Mouse (Mus musculus) stomach, embryonic 16.5 days (tissue): ENCODE measurements around the gene Nipbl. TPM values are rescaled to one million over a fixed set of nuclear protein-coding genes. Genes with fewer than 3 reads are reported as not detected.

Source experiments
- ATAC-seq: fragments of 200-750 bp; cut with Nextera tagmentation; 2 replicates; pipeline ENCODE4 v1.8.0; 2017; ENCODE audit warnings: moderate number of reproducible peaks, moderate TSS enrichment; ENCODE audit not compliant: insufficient read depth, low FRiP score
- H3K27ac ChIP-seq: fragments of 300-500 bp; sonication (generic); 2 replicates; pipeline ENCODE4 v1.5.1; 2014; ENCODE audit warnings: low read length
- H3K27me3 ChIP-seq: fragments of 300-500 bp; sonication (generic); 2 replicates; pipeline ENCODE4 v1.6.1; 2014; ENCODE audit warnings: low read length, control low read depth, mixed read lengths; ENCODE audit not compliant: control insufficient read depth, insufficient read depth
- H3K36me3 ChIP-seq: fragments of 300-500 bp; sonication (generic); 2 replicates; pipeline ENCODE4 v1.6.1; 2014; ENCODE audit warnings: low read length; ENCODE audit not compliant: control insufficient read depth, insufficient read depth
- H3K4me1 ChIP-seq: fragments of 300-500 bp; sonication (generic); 2 replicates; pipeline ENCODE4 v1.6.1; 2014; ENCODE audit warnings: low read length, control low read depth, mixed read lengths; ENCODE audit not compliant: control insufficient read depth, insufficient read depth
- H3K4me2 ChIP-seq: fragments of 300-500 bp; sonication (generic); 2 replicates; pipeline ENCODE4 v1.6.1; 2014; ENCODE audit warnings: low read depth, low read length, mixed read lengths
- H3K4me3 ChIP-seq: fragments of 300-500 bp; sonication (generic); replicated peaks from 2 replicates; pipeline ENCODE4 v1.5.1; 2014; ENCODE audit warnings: mild to moderate bottlenecking, low read length
- H3K9ac ChIP-seq: fragments of 300-500 bp; sonication (generic); 2 replicates; pipeline ENCODE4 v1.6.1; 2014; ENCODE audit warnings: low read length
- H3K9me3 ChIP-seq: fragments of 300-500 bp; sonication (generic); replicated peaks from 2 replicates; pipeline ENCODE4 v1.6.1; 2016; ENCODE audit warnings: low read length, control low read depth; ENCODE audit not compliant: control insufficient read depth
- WGBS: fragments of 180-500 bp; shearing (Covaris S2); extraction: QIAGEN DNeasy Blood & Tissue Kit; methylation state at CpG from one replicate; pipeline ENCODE4 v1.1.7; 2014; 5-methylcytosine and 5-hydroxymethylcytosine counted together
- polyA plus RNA-seq: library from polyadenylated mRNA; unstranded; fragments of >200 nt; fragmentation: Nextera tagmentation; extraction: Ambion mirVana; gene quantifications from 2 replicates; pipeline ENCODE4 v1.2.1, GENCODE M21; 2015

Gene Nipbl
- polyA plus RNA-seq, 1 experiment from 2014 or later: 15.7 TPM

DNA sequence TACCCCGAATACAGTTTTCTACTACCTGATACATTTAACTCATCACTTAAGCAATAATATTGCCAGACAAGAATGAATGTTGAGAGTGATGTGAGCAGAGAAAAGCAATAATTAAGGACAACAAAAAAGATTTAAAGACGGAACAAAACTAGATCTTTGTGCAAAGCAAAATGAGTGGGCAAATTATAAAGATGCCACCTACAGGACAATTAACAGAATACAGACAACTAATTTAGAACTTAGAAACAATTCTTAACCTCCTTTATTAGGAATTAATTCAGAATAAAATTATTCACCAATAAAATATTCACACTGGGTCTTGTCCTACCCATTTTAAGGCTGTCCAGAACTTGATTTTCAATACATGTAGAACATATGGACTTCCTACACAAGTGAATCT, 38.0 kb downstream of the Nipbl start:
- WGBS: 95% methylated on average over 2 of the region's 2 CpGs
- no peak for ATAC-seq

DNA sequence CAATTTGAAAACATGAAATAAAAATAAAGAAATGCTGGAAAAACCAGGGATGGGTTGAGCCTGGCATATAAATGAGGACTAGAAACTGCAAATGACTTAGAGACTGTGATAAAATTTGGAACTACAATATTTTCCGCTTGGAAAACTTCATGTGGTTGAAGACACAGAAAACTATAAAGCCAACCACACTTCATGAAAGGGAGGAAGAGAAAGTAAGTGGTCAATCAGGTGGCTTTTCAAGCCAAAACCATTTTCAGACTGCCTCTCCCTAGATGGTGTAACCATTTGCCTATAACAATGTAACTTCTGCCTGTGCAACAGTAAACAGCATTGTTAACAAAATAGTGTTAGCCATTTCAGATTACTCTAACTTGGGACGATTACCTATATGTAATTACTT, 41.7 kb downstream of the Nipbl start:
- H3K9me3 ChIP-seq: no peaks in the 10 kb centered on the region
- ATAC-seq: no peak
- H3K4me3 ChIP-seq: no peak overlapping the region
- no peak overlapping the region for H3K4me2 ChIP-seq
- H3K9ac ChIP-seq: no peak overlapping the region
- H3K36me3 ChIP-seq: no peaks in the 10 kb centered on the region
- no peaks in the 10 kb centered on the region for H3K27me3 ChIP-seq
- H3K4me1 ChIP-seq: no peaks in the 10 kb centered on the region
- H3K27ac ChIP-seq: no peak overlapping the region
- 86% methylated on average over 2 of the region's 2 CpGs for WGBS

More for the DNA sequence above, 38.0 kb downstream of the Nipbl start:
- Histone ChIP-seq H3K36me3 (no peaks in the 10 kb centered on the region), H3K4me2 (no peak overlapping the region), H3K27ac (no peak overlapping the region), H3K27me3 (no peaks in the 10 kb centered on the region), H3K9me3 (no peaks in the 10 kb centered on the region), H3K4me3 (no peak overlapping the region), H3K9ac (no peak overlapping the region), H3K4me1 (no peaks in the 10 kb centered on the region)

DNA sequence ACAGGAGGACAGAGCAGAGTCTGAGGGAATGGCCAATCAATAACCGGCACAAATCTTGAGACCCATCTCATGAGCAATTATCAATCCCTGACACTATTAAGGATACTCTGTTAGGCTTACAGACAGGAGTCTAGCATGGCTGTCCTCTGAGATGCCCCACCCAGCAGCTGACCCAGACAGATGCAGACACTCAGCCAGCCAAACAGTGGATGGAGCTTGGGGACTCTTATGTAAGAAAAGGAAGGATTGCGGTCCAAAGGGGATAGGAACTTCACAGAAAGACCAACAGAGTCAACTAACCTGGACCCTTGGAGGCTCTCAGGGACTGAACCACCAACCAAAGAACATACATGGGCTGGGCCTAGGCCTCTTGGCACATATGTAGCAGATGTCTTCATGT, 42.7 kb downstream of the Nipbl start:
- Histone ChIP-seq H3K4me2 (no peak overlapping the region), H3K9ac (no peak overlapping the region), H3K4me1 (no peaks in the 10 kb centered on the region), H3K27me3 (no peaks in the 10 kb centered on the region), H3K36me3 (no peaks in the 10 kb centered on the region), H3K27ac (no peak overlapping the region), H3K4me3 (no peak overlapping the region), H3K9me3 (no peaks in the 10 kb centered on the region)
- 94% methylated on average over 2 of the region's 2 CpGs for WGBS
- ATAC-seq: no peak

DNA sequence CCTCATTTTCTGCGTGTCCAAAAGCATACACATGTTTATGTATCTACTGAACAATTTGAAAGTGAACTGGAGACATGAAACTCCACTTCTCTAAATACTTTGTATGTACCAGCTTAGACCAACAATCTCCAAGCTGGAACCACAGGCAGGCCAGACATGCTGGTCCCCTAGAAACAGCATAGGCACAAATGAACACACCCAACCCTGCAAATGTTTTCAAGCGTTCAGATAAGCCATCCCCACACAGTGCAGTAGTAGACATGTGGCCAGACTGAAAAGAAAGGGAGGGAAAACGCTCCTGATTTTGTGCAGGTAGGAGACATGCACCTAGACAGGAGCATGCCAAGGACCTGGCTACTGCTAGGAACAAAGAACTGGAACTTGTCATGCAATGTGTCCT, 52.5 kb downstream of the Nipbl start:
- Histone ChIP-seq H3K4me3 (no peak overlapping the region), H3K27me3 (no peaks in the 10 kb centered on the region), H3K9me3 (no peaks in the 10 kb centered on the region; the same call in 1 of the 2 replicates), H3K4me1 (no peaks in the 10 kb centered on the region), H3K9ac (no peak overlapping the region), H3K4me2 (no peak overlapping the region), H3K36me3 (no peaks in the 10 kb centered on the region), H3K27ac (no peak overlapping the region)
- no peak for ATAC-seq
- 67% methylated on average over 3 of the region's 3 CpGs for WGBS

DNA sequence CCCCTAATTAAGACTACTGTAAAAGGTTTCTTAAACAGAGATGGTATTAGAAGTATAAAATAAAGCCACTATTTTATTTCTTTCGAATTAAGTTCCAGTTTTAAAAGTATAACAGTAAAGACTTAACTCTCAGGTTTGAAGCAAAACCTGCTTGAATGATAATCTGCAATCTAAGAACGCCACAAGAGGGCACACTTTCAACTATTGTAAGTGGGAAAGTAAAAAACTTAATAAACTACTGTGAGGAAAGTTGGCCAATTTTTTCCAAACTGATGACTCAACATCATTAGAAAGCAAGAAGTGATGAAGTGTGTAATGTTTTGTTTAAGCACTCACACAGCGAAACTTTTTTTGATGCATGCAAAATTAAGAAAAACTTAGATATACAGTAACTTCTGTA, 62.0 kb downstream of the Nipbl start:
- Histone ChIP-seq H3K4me2 (no peak overlapping the region), H3K9me3 (no peaks in the 10 kb centered on the region), H3K9ac (no peak overlapping the region), H3K4me3 (no peak overlapping the region), H3K36me3 (no peaks in the 10 kb centered on the region), H3K27ac (no peak overlapping the region), H3K4me1 (no peaks in the 10 kb centered on the region), H3K27me3 (no peaks in the 10 kb centered on the region)
- no peak for ATAC-seq
- 59% methylated on average over 3 of the region's 3 CpGs for WGBS

DNA sequence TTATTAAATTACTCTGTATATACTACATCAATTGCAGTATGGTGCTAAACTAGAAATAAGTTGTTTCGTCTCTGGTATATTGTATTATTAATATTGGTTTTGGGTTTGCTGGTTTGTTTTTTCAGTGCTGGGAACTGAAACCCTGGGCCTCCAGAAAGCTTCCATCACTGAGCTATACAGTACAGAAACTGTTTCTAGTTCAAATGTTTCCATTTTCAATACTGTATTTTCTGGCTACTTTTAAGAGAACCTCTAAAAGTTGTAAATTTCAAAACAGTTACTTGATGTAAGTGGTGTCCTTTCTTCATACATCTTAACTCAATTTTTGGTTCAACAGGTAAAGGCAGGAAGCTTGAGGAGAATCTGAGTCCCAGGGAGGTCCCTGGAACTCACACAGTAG, 68.6 kb downstream of the Nipbl start:
- ATAC-seq: no peak
- no peak overlapping the region for H3K9ac ChIP-seq
- H3K4me3 ChIP-seq: no peak overlapping the region
- no peak overlapping the region for H3K4me2 ChIP-seq
- 96% methylated on average over 1 of the region's 1 CpGs for WGBS
- H3K9me3 ChIP-seq: no peaks in the 10 kb centered on the region
- H3K27ac ChIP-seq: no peak overlapping the region
- no peaks in the 10 kb centered on the region for H3K27me3 ChIP-seq
- H3K4me1 ChIP-seq: no peaks in the 10 kb centered on the region
- peaks cover 6% of the 10 kb centered on the region for H3K36me3 ChIP-seq

DNA sequence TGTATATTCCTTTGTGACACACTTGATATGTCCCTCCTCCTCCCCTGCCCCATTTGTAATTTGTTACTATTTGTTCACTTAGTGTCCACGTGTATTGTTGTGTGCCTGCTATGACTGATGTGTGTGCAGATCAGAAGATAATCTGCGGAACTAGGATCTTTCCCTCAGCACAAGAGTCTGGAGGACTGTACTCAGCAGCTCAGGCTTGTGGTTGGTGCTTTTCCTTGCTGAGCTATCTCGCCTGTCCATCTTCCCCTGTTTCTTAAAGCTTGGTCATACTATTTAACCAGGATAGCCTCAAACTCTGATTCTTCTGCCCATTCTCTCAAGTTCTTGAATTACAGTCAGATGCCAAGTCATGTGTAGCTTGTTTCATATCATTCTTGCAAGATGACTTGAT, 69.5 kb downstream of the Nipbl start:
- Histone ChIP-seq H3K4me2 (no peak overlapping the region), H3K4me1 (no peaks in the 10 kb centered on the region), H3K9me3 (no peaks in the 10 kb centered on the region), H3K36me3 (peaks cover 6% of the 10 kb centered on the region), H3K27ac (no peak overlapping the region), H3K4me3 (no peak overlapping the region), H3K27me3 (no peaks in the 10 kb centered on the region), H3K9ac (no peak overlapping the region)
- WGBS: 57% methylated on average over 3 of the region's 3 CpGs
- no peak for ATAC-seq

- Histone ChIP-seq H3K9me3 (no peaks in the 10 kb centered on the region), H3K4me2 (no peak overlapping the region)
- 89% methylated on average over 2 of the region's 2 CpGs for WGBS
Observed at GRCm38 (mm10) chr15:8347104-8347773, 97.0 kb downstream of the Nipbl start.

GRCm38 (mm10) chr15:8340596-8340995, 103.7 kb downstream of the Nipbl start:
- Histone ChIP-seq H3K4me3 (no peak overlapping the region), H3K9me3 (no peaks in the 10 kb centered on the region), H3K27me3 (no peaks in the 10 kb centered on the region), H3K9ac (no peak overlapping the region), H3K36me3 (0 out of 2 replicates have a peak, but pooled peaks cover 6% of the 10 kb centered on the region), H3K27ac (no peak overlapping the region), H3K4me2 (no peak overlapping the region), H3K4me1 (no peaks in the 10 kb centered on the region)
- WGBS: 63% methylated on average over 4 of the region's 4 CpGs
- ATAC-seq: no peak

More at GRCm38 (mm10) chr15:8347104-8347773, 97.0 kb downstream of the Nipbl start:
- Histone ChIP-seq H3K4me1 (no peaks in the 10 kb centered on the region), H3K9ac (no peak overlapping the region), H3K36me3 (0 out of 2 replicates have a peak, but pooled peaks cover 5% of the 10 kb centered on the region), H3K27ac (no peak overlapping the region), H3K4me3 (no peak overlapping the region), H3K27me3 (no peaks in the 10 kb centered on the region)
- ATAC-seq: no peak
